Mouse (Mus musculus) macrophage (primary cell): ENCODE data around the gene Zfyve27. TPM values are rescaled to one million over a fixed set of nuclear protein-coding genes. Genes with fewer than 3 reads are reported as not detected.

Source experiments
- H3K27ac ChIP-seq: fragments of 350-480 bp; formaldehyde crosslinking; 2 replicates; pipeline ENCODE4 v1.9.0; 2021
- H3K36me3 ChIP-seq: fragments of 350-480 bp; formaldehyde crosslinking; 2 replicates; pipeline ENCODE4 v1.9.0; 2021; ENCODE audit errors: inconsistent target
- H3K4me3 ChIP-seq: fragments of 350-480 bp; formaldehyde crosslinking; 2 replicates; pipeline ENCODE4 v1.9.0; 2021; ENCODE audit errors: inconsistent target
- H3K79me2 ChIP-seq: fragments of 350-480 bp; formaldehyde crosslinking; 2 replicates; pipeline ENCODE4 v1.9.0; 2021; ENCODE audit errors: inconsistent target
- WGBS: methylation state at CpG from one replicate; pipeline ENCODE4 v1.1.7; 2026; ENCODE audit warnings: inconsistent platforms; ENCODE audit not compliant: missing documents; 5-methylcytosine and 5-hydroxymethylcytosine counted together
- polyA plus RNA-seq: library from polyadenylated mRNA; stranded (reverse); fragments of 250-400 nt; gene quantifications from 3 replicates; pipeline ENCODE4 v1.2.4, GENCODE M21; 2018; ENCODE audit warnings: inconsistent platforms

Zfyve27 gene
- polyA plus RNA-seq, 1 experiment from 2014 or later: 10.8 TPM

- Histone ChIP-seq H3K27ac (no peak overlapping the region), H3K79me2 (no peaks in the 10 kb centered on the region), H3K36me3 (no peaks in the 10 kb centered on the region), H3K4me3 (no peak overlapping the region)
- WGBS: 77% methylated on average over 7 of the region's 7 CpGs
Measured at GRCm38 (mm10) chr19:42216699-42217373, 53.1 kb downstream of the Zfyve27 start.

GRCm38 (mm10) chr19:42217374-42217763, 53.6 kb downstream of the Zfyve27 start:
- 18% methylated on average over 2 of the region's 2 CpGs for WGBS
- Histone ChIP-seq H3K36me3 (no peaks in the 10 kb centered on the region), H3K27ac (no peak overlapping the region), H3K79me2 (no peaks in the 10 kb centered on the region), H3K4me3 (no peak overlapping the region)

GRCm38 (mm10) chr19:42226451-42226850, 62.7 kb downstream of the Zfyve27 start:
- Histone ChIP-seq H3K4me3 (no peak overlapping the region), H3K79me2 (no peaks in the 10 kb centered on the region), H3K36me3 (no peaks in the 10 kb centered on the region), H3K27ac (no peak overlapping the region)
- WGBS: 51% methylated on average over 10 of the region's 10 CpGs

GRCm38 (mm10) chr19:42229499-42230287, 65.9 kb downstream of the Zfyve27 start:
- H3K36me3 ChIP-seq: no peaks in the 10 kb centered on the region
- no peaks in the 10 kb centered on the region for H3K79me2 ChIP-seq
- H3K27ac ChIP-seq: no peak overlapping the region
- WGBS: 74% methylated on average over 12 of the region's 17 CpGs
- H3K4me3 ChIP-seq: no peak overlapping the region

- WGBS: 82% methylated on average over 5 of the region's 5 CpGs
- Histone ChIP-seq H3K4me3 (no peak overlapping the region), H3K27ac (no peak overlapping the region), H3K79me2 (no peaks in the 10 kb centered on the region), H3K36me3 (no peaks in the 10 kb centered on the region)
Measured at GRCm38 (mm10) chr19:42230288-42230568, 66.5 kb downstream of the Zfyve27 start.

- Histone ChIP-seq H3K79me2 (no peaks in the 10 kb centered on the region), H3K27ac (no peak overlapping the region)
- 91% methylated on average over 13 of the region's 13 CpGs for WGBS
Measured at GRCm38 (mm10) chr19:42230986-42231385, 67.2 kb downstream of the Zfyve27 start.

GRCm38 (mm10) chr19:42237602-42238340, 74.0 kb downstream of the Zfyve27 start:
- no peaks in the 10 kb centered on the region for H3K79me2 ChIP-seq
- no peaks in the 10 kb centered on the region for H3K36me3 ChIP-seq
- no peak overlapping the region for H3K27ac ChIP-seq
- 27% methylated on average over 4 of the region's 4 CpGs for WGBS
- H3K4me3 ChIP-seq: no peak overlapping the region

More at GRCm38 (mm10) chr19:42230986-42231385, 67.2 kb downstream of the Zfyve27 start:
- no peak overlapping the region for H3K4me3 ChIP-seq
- H3K36me3 ChIP-seq: no peaks in the 10 kb centered on the region

GRCm38 (mm10) chr19:42238341-42238715, 74.6 kb downstream of the Zfyve27 start:
- Histone ChIP-seq H3K79me2 (no peaks in the 10 kb centered on the region), H3K36me3 (no peaks in the 10 kb centered on the region), H3K4me3 (no peak overlapping the region), H3K27ac (no peak overlapping the region)
- WGBS: 71% methylated on average over 7 of the region's 7 CpGs

- Histone ChIP-seq H3K27ac (no peak overlapping the region), H3K36me3 (no peaks in the 10 kb centered on the region), H3K79me2 (no peaks in the 10 kb centered on the region), H3K4me3 (no peak overlapping the region)
- WGBS: 92% methylated on average over 8 of the region's 8 CpGs
Measured at GRCm38 (mm10) chr19:42240881-42241280, 77.1 kb downstream of the Zfyve27 start.

- WGBS: 17% methylated on average over 3 of the region's 3 CpGs
- Histone ChIP-seq H3K27ac (no peak overlapping the region), H3K36me3 (no peaks in the 10 kb centered on the region), H3K4me3 (no peak overlapping the region), H3K79me2 (no peaks in the 10 kb centered on the region)
Measured at GRCm38 (mm10) chr19:42243401-42243800, 79.7 kb downstream of the Zfyve27 start.

Other genes starting within 250 kb of the Zfyve27 start
- gene Exosc1, start 230.5 kb upstream of the Zfyve27 start, polyA plus RNA-seq: 15.3 to 37.7 TPM (median 36.0 TPM) in 3 replicates
- 17.4 to 32.6 TPM (median 29.9 TPM) in 3 replicates for gene Zdhhc16, start 230.5 kb upstream of the Zfyve27 start, polyA plus RNA-seq
- 20.9 to 26.5 TPM (median 24.4 TPM) in 3 replicates for gene Mms19, start 182.8 kb upstream of the Zfyve27 start, polyA plus RNA-seq
- gene Ubtd1, start 182.2 kb upstream of the Zfyve27 start, polyA plus RNA-seq: 25.8 to 42.9 TPM (median 41.2 TPM) in 3 replicates
- gene Ankrd2, start 128.0 kb upstream of the Zfyve27 start, polyA plus RNA-seq: not detected in 3 replicates
- gene Hoga1, start 118.3 kb upstream of the Zfyve27 start, polyA plus RNA-seq: 1.3 to 2.2 TPM (median 1.9 TPM) in 3 replicates
- 0.19 to 0.27 TPM (median 0.27 TPM) in 3 replicates for gene 4933411K16Rik, start 111.7 kb upstream of the Zfyve27 start, polyA plus RNA-seq
- gene Morn4, start 77.6 kb upstream of the Zfyve27 start, polyA plus RNA-seq: 2.7 to 5.4 TPM (median 5.3 TPM) in 3 replicates
- 62.5 to 98.7 TPM (median 75.6 TPM) in 3 replicates for gene Pi4k2a, start 73.5 kb upstream of the Zfyve27 start, polyA plus RNA-seq
- gene Avpi1, start 34.9 kb upstream of the Zfyve27 start, polyA plus RNA-seq: 3.0 to 9.5 TPM (median 6.7 TPM) in 3 replicates
- 2.9 to 12.9 TPM (median 8.4 TPM) in 3 replicates for gene Marveld1, start 16.6 kb upstream of the Zfyve27 start, polyA plus RNA-seq
- gene Sfrp5, start 38.3 kb downstream of the Zfyve27 start, polyA plus RNA-seq: 0.16 to 0.81 TPM in 2 of 3 replicates, not detected in the other
- gene Golga7b, start 83.6 kb downstream of the Zfyve27 start, polyA plus RNA-seq: not detected in 3 replicates